Mouse (Mus musculus) ovary, postnatal 10 days (tissue): Measurements from ENCODE around the gene Obscn.

Experiments
- DNase-seq: peaks from one replicate; pipeline ENCODE4 v3.0.0; 2022; ENCODE audit warnings: low spot score

Gene Obscn

GRCm38 (mm10) chr11:58983691-58984341 is 152.4 kb downstream of the Obscn start:
- DNase-seq, result no peak

- DNase-seq, result no peak
Measured at GRCm38 (mm10) chr11:58982471-58983097, 153.6 kb downstream of the Obscn start.

GRCm38 (mm10) chr11:58981541-58982447 is 154.4 kb downstream of the Obscn start:
- DNase-seq, result no peak

GRCm38 (mm10) chr11:58980381-58980990 is 155.7 kb downstream of the Obscn start:
- no peak for DNase-seq

GRCm38 (mm10) chr11:58979661-58980060 is 156.5 kb downstream of the Obscn start:
- DNase-seq, result no peak

GRCm38 (mm10) chr11:58979183-58979582 is 157.0 kb downstream of the Obscn start:
- DNase-seq, result no peak

GRCm38 (mm10) chr11:58978706-58979030 is 157.5 kb downstream of the Obscn start:
- DNase-seq, result no peak

- DNase-seq, result peak; percentile 29
Measured at GRCm38 (mm10) chr11:58978027-58978705, 158.0 kb downstream of the Obscn start, which contains the start of gene Trim11. TSS of gene Trim11 (plus strand) at chr11:58978093.

- no peak for DNase-seq
Measured at GRCm38 (mm10) chr11:58977607-58978026, 158.6 kb downstream of the Obscn start.

- DNase-seq, result no peak
Measured at GRCm38 (mm10) chr11:58977150-58977549, 159.1 kb downstream of the Obscn start.

GRCm38 (mm10) chr11:58974414-58974813 is 161.8 kb downstream of the Obscn start:
- DNase-seq, result no peak

GRCm38 (mm10) chr11:58971796-58972195 is 164.4 kb downstream of the Obscn start:
- no peak for DNase-seq

- DNase-seq, result no peak
Measured at GRCm38 (mm10) chr11:58970831-58971530, 165.2 kb downstream of the Obscn start.

GRCm38 (mm10) chr11:58969659-58970058 is 166.5 kb downstream of the Obscn start:
- no peak for DNase-seq

GRCm38 (mm10) chr11:58969027-58969426 is 167.2 kb downstream of the Obscn start:
- DNase-seq, result no peak

GRCm38 (mm10) chr11:58968551-58968950 is 167.7 kb downstream of the Obscn start:
- no peak for DNase-seq

GRCm38 (mm10) chr11:58967346-58967745 is 168.9 kb downstream of the Obscn start:
- no peak for DNase-seq

- no peak for DNase-seq
Measured at GRCm38 (mm10) chr11:58965001-58965760, 171.0 kb downstream of the Obscn start.

GRCm38 (mm10) chr11:58964216-58964615 is 172.0 kb downstream of the Obscn start:
- no peak for DNase-seq

- DNase-seq, result no peak
Measured at GRCm38 (mm10) chr11:58963543-58963942, 172.7 kb downstream of the Obscn start.
